Mouse (Mus musculus): ENCODE measurements around the gene Ankrd1.

- TF ChIP-seq CTCF (IDR thresholded peaks at IDR 0.05; ENCODE audit: borderline replicate concordance, extremely low read depth, insufficient read depth, insufficient read length) (no peak), POLR2A (IDR thresholded peaks at IDR 0.05; ENCODE audit: borderline replicate concordance, extremely low read depth, insufficient read depth, insufficient read length, poor library complexity, severe bottlenecking) (no peak)
These were observed 49.2 kb upstream of the Ankrd1 start for GRCm38 (mm10) chr19:36169101-36169500.

Measured in brain, embryonic 14.5 days (tissue).